Mouse (Mus musculus) testis, adult 2 months (tissue): ENCODE measurements at regions not wholly inside any gene's neighbourhood (a gene's known extent, or its start where the extent isn't known, plus 50 kb on each side); places are given as distances from the start of the nearest gene placed in this dataset.

ENCODE experiments used
- CTCF ChIP-seq: fragments of 200-500 bp; IDR thresholded peaks from 2 replicates; pipeline ENCODE4 v1.5.1; 2012; ENCODE audit warnings: low read depth, mild to moderate bottlenecking, inconsistent platforms, low read length, moderate library complexity; ENCODE audit not compliant: control insufficient read depth, insufficient read depth, insufficient replicate concordance
- POLR2A ChIP-seq: fragments of 200-500 bp; IDR thresholded peaks from 2 replicates; pipeline ENCODE4 v1.6.1; 2012; ENCODE audit warnings: low read depth, mild to moderate bottlenecking, inconsistent platforms, low read length, moderate library complexity; ENCODE audit not compliant: control insufficient read depth

- TF ChIP-seq CTCF (no peak), POLR2A (no peak)
Observed at GRCm38 (mm10) chr8:12108578-12108977, 170.0 kb upstream of the A230072I06Rik start.
